Mouse (Mus musculus): Measurements from ENCODE around the gene Rnf214. TPM values are rescaled to one million over a fixed set of nuclear protein-coding genes. Genes with fewer than 3 reads are reported as not detected.
A peak's percentile ranks its signal among the peaks of the same experiment; 100 is the strongest.

Gene Rnf214
- polyA plus RNA-seq, 1 experiment from 2014 or later: 106 TPM

DNA sequence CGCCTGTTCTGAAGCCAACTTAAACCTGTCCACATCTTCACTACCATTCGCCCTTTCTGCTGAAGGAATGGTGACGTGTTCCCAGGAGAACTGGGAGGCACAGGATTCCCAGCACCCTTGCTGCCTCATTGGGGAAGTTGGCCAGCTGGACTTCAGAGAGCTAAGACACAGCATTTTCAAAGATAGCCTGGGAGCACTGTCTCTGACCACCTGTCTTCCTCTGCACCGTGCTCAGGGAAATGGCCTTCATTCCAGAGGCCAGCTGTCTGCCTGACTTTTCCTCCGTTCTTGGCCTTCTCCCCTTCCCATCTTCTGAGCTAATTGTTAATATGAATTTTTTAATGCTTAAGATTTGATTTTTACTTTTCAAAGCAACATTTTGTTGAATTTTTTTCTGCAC is 22.6 kb upstream of the Rnf214 start:
- no peaks in the 10 kb centered on the region; the same call in 1 of the 2 replicates for H3K4me1 ChIP-seq (replicated peaks)
- H3K9ac ChIP-seq: no peak overlapping the region
- H3K9me3 ChIP-seq: no peaks in the 10 kb centered on the region
- no peak for ATAC-seq (ENCODE audit: low FRiP score)
- no peak overlapping the region for H3K4me3 ChIP-seq
- WGBS: 92% methylated on average over 5 of the region's 5 CpGs
- peaks cover 80% of the 10 kb centered on the region for H3K36me3 ChIP-seq
- no peak overlapping the region for H3K4me2 ChIP-seq
- no peak overlapping the region for H3K27ac ChIP-seq
- H3K27me3 ChIP-seq: no peaks in the 10 kb centered on the region

DNA sequence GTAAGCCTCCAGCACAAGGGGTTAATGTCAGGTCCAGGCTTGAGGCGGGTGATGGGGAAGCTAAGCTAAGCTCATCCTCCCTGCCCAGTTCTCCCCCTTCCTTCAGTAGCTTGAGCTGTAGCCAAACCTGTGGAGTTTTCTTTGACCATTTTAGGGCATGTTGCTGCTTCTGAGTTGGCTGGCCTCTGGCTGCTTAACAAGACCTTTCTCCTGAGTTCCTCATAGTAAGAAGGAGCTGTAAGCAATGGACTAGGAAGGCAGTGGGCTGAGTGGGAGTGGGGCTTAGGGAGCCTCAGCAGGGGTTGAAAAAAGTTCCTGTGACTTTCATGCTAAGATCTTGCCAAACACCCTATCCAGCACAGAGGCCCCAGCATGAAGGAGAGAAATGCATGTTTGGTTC is 13.2 kb upstream of the Rnf214 start:
- Histone ChIP-seq H3K27me3 (no peaks in the 10 kb centered on the region), H3K4me1 (replicated peaks) (peaks cover 9% of the 10 kb centered on the region; the same call in 1 of the 2 replicates), H3K4me2 (no peak overlapping the region), H3K4me3 (no peak overlapping the region), H3K27ac (no peak overlapping the region), H3K9ac (no peak overlapping the region), H3K36me3 (peaks cover 92% of the 10 kb centered on the region), H3K9me3 (no peaks in the 10 kb centered on the region)
- ATAC-seq (ENCODE audit: low FRiP score): no peak
- 65% methylated on average over 1 of the region's 1 CpGs for WGBS

DNA sequence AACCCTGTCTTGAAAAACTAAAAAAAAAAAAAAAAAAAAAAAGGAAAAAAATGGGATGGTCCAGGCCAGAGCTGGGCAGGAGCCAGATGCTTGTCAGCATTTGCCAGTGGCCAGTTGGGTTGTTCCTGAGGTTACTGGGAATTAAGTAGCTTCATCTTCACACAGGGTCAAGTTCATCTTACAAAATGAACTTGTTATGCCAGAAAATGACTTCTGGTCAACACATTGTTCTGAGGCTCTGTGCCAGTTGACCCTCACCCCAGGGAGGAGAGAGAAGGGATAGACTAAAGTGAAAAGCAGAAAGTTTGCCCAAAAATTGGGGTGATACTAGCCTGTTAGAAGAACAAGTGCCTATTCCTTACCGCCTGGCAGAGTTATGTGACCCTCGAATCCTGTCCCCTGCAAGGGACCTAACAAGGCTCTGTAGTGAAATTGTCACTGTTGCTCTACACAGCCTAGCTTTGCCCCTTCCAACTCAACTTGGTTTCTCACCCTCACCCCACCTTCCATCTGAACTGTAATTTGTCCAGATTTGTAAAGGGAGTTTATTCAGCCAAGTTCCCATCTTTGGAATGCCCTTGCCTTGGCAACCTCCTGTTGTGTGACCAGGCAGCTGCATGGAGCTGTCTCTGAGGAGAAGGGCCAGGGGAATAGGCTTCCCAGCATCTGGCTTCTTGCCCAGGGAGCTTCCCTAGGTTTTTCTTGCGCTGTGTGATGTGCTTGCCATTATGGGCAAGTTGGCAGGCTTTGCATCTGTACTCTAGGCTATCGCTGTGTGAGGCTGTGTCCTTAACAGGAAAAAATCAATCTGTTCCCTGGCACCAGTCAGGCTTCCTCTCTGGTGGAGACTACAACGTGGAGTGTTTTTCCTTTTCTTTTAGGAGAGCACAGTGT is 10.6 kb upstream of the Rnf214 start:
- H3K27ac ChIP-seq: peak overlapping the region; percentile 59
- H3K4me2 ChIP-seq: no peak overlapping the region
- H3K9me3 ChIP-seq: no peaks in the 10 kb centered on the region
- peaks cover 96% of the 10 kb centered on the region for H3K36me3 ChIP-seq
- H3K4me1 ChIP-seq (replicated peaks): peaks cover 9% of the 10 kb centered on the region; the same call in 1 of the 2 replicates
- H3K9ac ChIP-seq: no peak overlapping the region
- ATAC-seq (ENCODE audit: low FRiP score): peak; percentile 81
- 79% methylated on average over 5 of the region's 5 CpGs for WGBS
- no peaks in the 10 kb centered on the region for H3K27me3 ChIP-seq
- H3K4me3 ChIP-seq: no peak overlapping the region

DNA sequence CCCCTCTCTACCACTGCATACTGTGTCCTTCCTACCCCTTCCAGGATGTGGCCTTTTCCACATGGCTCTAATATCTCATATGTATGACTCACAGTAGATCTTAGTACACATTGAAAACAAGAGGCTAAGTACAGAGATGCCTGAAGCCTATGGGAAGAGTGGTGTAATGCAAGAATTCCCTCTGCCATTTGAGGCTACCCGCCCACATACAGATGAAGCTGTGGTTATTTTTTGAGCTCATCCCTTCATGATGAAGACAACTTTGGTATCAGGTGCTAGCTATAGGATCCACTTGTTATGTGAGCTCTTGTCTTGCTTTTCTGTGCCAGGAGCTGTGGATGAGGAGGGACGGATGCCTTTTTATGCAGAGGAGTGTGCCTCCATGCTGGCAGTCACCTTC is 8.9 kb upstream of the Rnf214 start:
- no peaks in the 10 kb centered on the region for H3K27me3 ChIP-seq
- 94% methylated on average over 2 of the region's 2 CpGs for WGBS
- H3K9ac ChIP-seq: no peak overlapping the region
- ATAC-seq (ENCODE audit: low FRiP score): no peak
- H3K9me3 ChIP-seq: no peaks in the 10 kb centered on the region
- peaks cover 98% of the 10 kb centered on the region for H3K36me3 ChIP-seq
- H3K27ac ChIP-seq: no peak overlapping the region
- H3K4me3 ChIP-seq: no peak overlapping the region
- H3K4me1 ChIP-seq (replicated peaks): peaks cover 9% of the 10 kb centered on the region; the same call in 1 of the 2 replicates
- H3K4me2 ChIP-seq: no peak overlapping the region

DNA sequence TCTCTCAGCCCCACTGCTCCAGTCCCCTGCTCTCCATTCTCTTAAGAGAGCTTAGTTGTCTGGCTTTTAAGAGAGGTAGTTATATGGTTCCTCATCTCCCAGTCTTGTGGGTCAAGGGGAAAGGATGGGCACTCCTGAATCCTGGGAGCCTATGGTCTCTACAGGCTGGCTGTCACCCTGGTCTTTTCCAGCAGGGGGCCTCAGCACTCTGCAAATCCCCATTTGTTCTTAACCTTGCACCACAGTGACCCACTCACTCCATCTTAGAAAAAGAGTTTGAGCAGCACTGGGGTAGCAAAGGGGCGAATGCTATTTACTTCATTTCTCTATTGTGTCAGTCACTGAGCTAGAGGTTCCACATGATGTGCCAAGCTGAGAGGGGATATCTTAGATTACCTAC is 5.0 kb upstream of the Rnf214 start:
- WGBS: 86% methylated on average over 1 of the region's 1 CpGs
- H3K9ac ChIP-seq: no peak overlapping the region
- peaks cover 83% of the 10 kb centered on the region for H3K36me3 ChIP-seq
- no peaks in the 10 kb centered on the region for H3K9me3 ChIP-seq
- no peak overlapping the region for H3K4me2 ChIP-seq
- H3K27ac ChIP-seq: no peak overlapping the region
- no peaks in the 10 kb centered on the region for H3K27me3 ChIP-seq
- peaks cover 22% of the 10 kb centered on the region for H3K4me1 ChIP-seq (replicated peaks)
- no peak overlapping the region for H3K4me3 ChIP-seq
- ATAC-seq (ENCODE audit: low FRiP score): no peak

DNA sequence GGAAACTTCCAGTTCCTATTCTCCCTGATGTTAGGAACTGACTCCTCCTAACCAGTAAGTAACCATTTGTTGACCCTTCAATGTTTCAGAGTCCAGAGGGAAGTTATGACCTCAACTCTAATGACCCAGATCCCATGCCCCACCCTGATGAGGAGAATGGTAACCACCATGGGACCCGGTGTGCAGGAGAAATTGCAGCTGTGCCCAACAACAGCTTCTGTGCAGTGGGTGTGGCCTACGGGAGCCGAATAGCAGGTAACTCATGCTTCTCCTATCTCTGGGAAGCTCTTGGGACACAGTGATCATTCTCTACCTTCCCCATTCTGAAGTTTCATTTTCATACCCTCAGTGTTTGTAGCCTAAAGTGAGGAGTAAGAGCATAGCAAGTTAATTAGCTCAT is 4.3 kb upstream of the Rnf214 start:
- no peak overlapping the region for H3K27ac ChIP-seq
- ATAC-seq (ENCODE audit: low FRiP score): no peak
- no peaks in the 10 kb centered on the region for H3K27me3 ChIP-seq
- no peak overlapping the region for H3K4me2 ChIP-seq
- WGBS: 92% methylated on average over 3 of the region's 3 CpGs
- H3K9ac ChIP-seq: no peak overlapping the region
- H3K9me3 ChIP-seq: no peaks in the 10 kb centered on the region
- H3K36me3 ChIP-seq: peaks cover 76% of the 10 kb centered on the region
- peaks cover 22% of the 10 kb centered on the region for H3K4me1 ChIP-seq (replicated peaks)
- H3K4me3 ChIP-seq: no peak overlapping the region

DNA sequence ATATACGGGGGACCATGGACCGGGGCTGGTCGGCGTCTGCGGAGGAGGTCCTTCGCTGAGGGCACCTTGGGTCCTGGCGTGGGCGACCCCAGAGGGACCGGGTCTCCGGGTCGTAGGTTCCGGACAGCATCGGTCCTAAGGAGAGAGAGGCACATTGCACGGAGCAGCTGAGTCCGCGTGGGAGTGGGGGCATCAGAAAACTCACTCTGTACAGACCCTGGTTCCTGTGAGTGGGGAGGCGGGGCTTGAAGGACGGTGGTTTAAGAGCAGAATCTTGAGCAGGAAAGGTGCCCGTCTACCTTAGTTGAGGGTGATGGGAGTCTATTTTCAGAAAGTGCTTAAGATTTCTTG is 342 bp upstream of the Rnf214 start:
- Histone ChIP-seq H3K4me3 (peak overlapping the region; percentile 89), H3K4me1 (replicated peaks) (peaks cover 39% of the 10 kb centered on the region), H3K9me3 (no peaks in the 10 kb centered on the region), H3K9ac (peak overlapping the region; percentile 94), H3K4me2 (peak overlapping the region; percentile 80), H3K27ac (peak overlapping the region; percentile 98), H3K36me3 (peaks cover 53% of the 10 kb centered on the region), H3K27me3 (no peaks in the 10 kb centered on the region)
- under 1% methylated on average over 19 of the region's 19 CpGs for WGBS
- ATAC-seq (ENCODE audit: low FRiP score): peak; percentile 56

DNA sequence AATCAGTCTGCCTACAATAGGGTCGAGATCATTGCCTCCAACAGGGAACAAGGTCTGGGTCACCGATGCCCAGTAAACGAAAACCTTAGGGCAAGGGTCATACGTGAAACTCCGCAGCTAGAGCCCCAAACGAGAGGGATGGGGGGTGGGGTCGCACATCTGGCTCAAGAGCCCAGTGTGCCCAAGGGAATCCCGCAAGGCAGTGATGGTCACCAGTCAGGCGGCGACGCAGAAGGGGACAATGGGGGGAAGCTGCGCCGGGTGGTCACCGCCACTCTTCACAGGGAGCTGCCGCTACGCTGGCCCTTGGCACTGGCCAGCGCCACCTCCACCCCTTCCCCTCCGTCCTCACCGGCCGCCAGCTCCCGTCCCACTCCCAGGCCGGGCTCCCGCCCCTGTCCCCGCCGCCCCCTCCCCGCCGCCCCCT is 887 bp downstream of the Rnf214 start:
- Histone ChIP-seq H3K9me3 (no peaks in the 10 kb centered on the region), H3K36me3 (peaks cover 47% of the 10 kb centered on the region), H3K27me3 (no peaks in the 10 kb centered on the region), H3K4me2 (peak overlapping the region; percentile 78), H3K27ac (peak overlapping the region; percentile 98), H3K4me3 (peak overlapping the region; percentile 89), H3K4me1 (replicated peaks) (peaks cover 39% of the 10 kb centered on the region), H3K9ac (peak overlapping the region; percentile 94)
- WGBS: 0% methylated on average over 15 of the region's 27 CpGs
- peak; percentile 61 for ATAC-seq (ENCODE audit: low FRiP score)

DNA sequence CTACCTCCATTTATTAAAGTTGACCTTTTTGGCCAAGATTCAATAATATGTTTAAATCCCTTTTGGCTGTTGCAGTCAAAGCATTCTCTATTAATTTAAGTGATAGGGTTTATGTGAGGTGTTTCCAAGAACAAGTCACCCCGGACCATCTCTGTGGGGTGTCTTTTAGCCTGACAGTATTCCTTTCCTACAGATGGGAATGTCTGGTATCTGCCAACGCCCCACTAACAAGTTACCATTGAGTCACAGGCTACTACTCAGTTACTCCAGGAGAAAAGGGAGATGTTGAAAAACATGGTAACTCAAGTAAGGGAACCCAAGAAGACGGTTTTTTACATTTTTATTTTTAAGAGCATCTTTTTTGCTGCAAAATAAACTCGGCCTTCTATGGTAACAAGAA is 1.5 kb downstream of the Rnf214 start:
- H3K4me1 ChIP-seq (replicated peaks): peaks cover 39% of the 10 kb centered on the region
- H3K9me3 ChIP-seq: no peaks in the 10 kb centered on the region
- H3K4me3 ChIP-seq: peak overlapping the region; percentile 89
- WGBS: 60% methylated on average over 4 of the region's 4 CpGs
- H3K4me2 ChIP-seq: peak overlapping the region; percentile 78
- peaks cover 44% of the 10 kb centered on the region for H3K36me3 ChIP-seq
- H3K27ac ChIP-seq: peak overlapping the region; percentile 98
- H3K27me3 ChIP-seq: no peaks in the 10 kb centered on the region
- no peak for ATAC-seq (ENCODE audit: low FRiP score)
- peak overlapping the region; percentile 94 for H3K9ac ChIP-seq

DNA sequence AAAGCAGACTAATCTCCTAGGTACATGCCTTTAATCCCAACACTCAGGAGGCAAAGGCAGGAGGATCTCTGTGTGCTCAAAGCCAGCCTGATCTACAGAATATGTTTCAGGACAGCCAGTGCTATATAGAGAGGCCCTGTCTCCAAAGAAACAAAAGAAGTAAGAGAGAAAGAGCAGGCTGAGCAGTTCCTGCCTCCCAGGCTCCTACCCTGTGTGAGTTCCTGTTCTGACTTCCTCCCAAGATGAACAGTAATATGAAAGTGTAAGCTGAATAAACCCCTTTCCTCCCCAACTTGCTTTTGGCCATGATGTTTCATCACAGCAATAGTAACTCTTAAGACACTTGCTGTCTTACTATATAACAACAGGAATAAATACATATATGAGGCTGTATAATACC is 13.0 kb downstream of the Rnf214 start:
- H3K9me3 ChIP-seq: no peaks in the 10 kb centered on the region
- H3K4me3 ChIP-seq: no peak overlapping the region
- no peak overlapping the region for H3K4me2 ChIP-seq
- no peak overlapping the region for H3K9ac ChIP-seq
- no peak overlapping the region for H3K27ac ChIP-seq
- H3K27me3 ChIP-seq: no peaks in the 10 kb centered on the region
- peaks cover 93% of the 10 kb centered on the region for H3K36me3 ChIP-seq
- ATAC-seq (ENCODE audit: low FRiP score): no peak
- H3K4me1 ChIP-seq (replicated peaks): no peaks in the 10 kb centered on the region

DNA sequence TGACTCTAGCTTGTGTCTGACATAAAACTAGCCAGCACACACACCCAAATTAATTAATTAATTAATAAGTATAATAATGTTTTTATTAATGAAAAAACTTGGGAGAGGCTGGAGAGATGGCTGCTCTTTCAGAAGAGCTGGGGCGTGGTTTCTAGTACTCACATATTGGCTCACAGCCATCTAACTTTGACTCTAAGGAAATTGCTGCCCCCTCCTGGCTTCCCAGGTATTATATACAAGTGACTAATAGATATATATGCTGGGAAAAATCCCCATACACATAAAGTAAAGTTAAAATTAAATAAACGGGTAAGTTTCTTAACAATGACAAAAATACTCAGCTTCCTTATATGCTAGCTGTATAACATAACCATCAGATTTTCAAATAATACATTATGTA is 28.8 kb downstream of the Rnf214 start:
- no peaks in the 10 kb centered on the region for H3K27me3 ChIP-seq
- peaks cover 5% of the 10 kb centered on the region; the same call in 1 of the 2 replicates for H3K4me1 ChIP-seq (replicated peaks)
- no peak overlapping the region for H3K9ac ChIP-seq
- no peak overlapping the region for H3K4me3 ChIP-seq
- no peak overlapping the region for H3K4me2 ChIP-seq
- 83% methylated on average over 2 of the region's 2 CpGs for WGBS
- no peak for ATAC-seq (ENCODE audit: low FRiP score)
- no peaks in the 10 kb centered on the region for H3K9me3 ChIP-seq
- H3K27ac ChIP-seq: no peak overlapping the region
- H3K36me3 ChIP-seq: peaks cover 73% of the 10 kb centered on the region

DNA sequence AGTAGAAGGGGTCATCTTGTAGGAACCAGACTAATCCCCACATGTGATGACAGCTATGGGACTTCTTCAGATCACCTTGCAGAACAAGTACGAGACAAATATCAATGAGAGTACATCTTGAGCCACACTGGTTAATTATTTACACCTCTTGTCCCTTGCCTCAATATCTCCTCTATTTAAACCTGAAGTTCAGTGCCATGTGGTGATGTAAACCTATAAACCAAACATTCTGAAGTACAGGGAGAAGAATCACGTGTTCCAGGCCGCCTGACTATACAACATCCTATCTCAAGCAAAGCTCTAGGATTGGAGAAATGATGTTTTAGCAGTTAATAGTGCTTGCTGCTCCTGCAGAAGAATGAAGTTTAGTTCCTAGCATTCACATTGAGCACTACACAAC is 36.4 kb downstream of the Rnf214 start:
- no peak for ATAC-seq (ENCODE audit: low FRiP score)
- H3K4me3 ChIP-seq: no peak overlapping the region
- no peak overlapping the region for H3K27ac ChIP-seq
- no peaks in the 10 kb centered on the region for H3K4me1 ChIP-seq (replicated peaks)
- H3K9me3 ChIP-seq: no peaks in the 10 kb centered on the region
- peaks cover 88% of the 10 kb centered on the region for H3K36me3 ChIP-seq
- H3K9ac ChIP-seq: no peak overlapping the region
- H3K27me3 ChIP-seq: no peaks in the 10 kb centered on the region
- 96% methylated on average over 3 of the region's 3 CpGs for WGBS
- no peak overlapping the region for H3K4me2 ChIP-seq

DNA sequence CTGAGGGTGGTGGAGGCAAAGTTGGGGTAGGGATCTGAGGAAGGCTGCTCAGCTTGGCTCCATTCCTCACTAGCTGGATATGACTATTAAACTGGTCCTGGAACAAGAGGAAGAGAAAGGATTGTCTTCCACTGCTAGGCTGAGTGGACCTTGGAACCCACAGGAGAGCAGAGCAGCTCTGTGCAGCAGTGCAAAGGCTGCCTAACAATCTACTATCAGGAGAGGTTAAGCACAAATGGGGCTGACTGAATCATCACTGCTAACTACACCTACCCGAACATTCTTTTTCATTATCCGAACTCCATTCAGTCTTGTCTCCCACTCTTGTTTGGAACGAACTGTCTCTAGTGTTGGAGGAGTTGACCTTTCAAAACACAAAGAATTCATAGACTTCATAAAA is 37.5 kb downstream of the Rnf214 start:
- no peaks in the 10 kb centered on the region for H3K9me3 ChIP-seq
- H3K27me3 ChIP-seq: no peaks in the 10 kb centered on the region
- H3K27ac ChIP-seq: no peak overlapping the region
- peaks cover 92% of the 10 kb centered on the region for H3K36me3 ChIP-seq
- no peaks in the 10 kb centered on the region for H3K4me1 ChIP-seq (replicated peaks)
- H3K4me3 ChIP-seq: no peak overlapping the region
- 94% methylated on average over 3 of the region's 3 CpGs for WGBS
- H3K4me2 ChIP-seq: no peak overlapping the region
- no peak for ATAC-seq (ENCODE audit: low FRiP score)
- no peak overlapping the region for H3K9ac ChIP-seq
